Mouse (Mus musculus): ENCODE results near the gene Olfr13. TPM values are rescaled to one million over a fixed set of nuclear protein-coding genes. Genes with fewer than 3 reads are reported as not detected.
"Not testable (repeated sequence)": the region's sequence is repeated elsewhere in the genome, so short reads cannot be mapped to it uniquely, and the experiment has no call there.

Olfr13 gene
- not detected in 2 replicates for polyA plus RNA-seq (2015; fragmentation: Nextera tagmentation; extraction: Ambion mirVana)

DNA sequence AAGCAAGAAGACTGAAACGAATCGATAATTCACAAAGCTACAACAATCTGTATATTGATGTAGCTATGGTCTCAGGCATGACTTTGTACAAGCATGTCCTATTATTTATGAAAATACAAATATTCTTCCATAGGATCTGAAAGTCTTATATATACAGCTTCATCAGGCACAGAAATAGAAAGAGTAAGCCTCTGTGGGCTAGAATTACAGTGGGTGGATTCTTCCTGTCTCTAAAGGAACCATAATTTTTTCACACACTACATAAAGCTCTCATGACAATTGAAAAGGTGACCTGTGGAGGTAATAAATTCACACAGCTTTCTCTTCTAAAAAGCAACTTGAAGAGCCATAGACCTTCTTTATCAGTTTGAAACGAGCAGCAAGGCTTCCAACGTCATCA is at the start of gene Olfr13:
Gene Olfr13 (plus strand): TSS at position 301 of the 400 bp plus-strand sequence.
- 57% methylated on average over 4 of the region's 4 CpGs for WGBS
- no peak within 1 kb of the TSS for H3K4me3 ChIP-seq (replicated peaks; ENCODE audit: low read length)
- H3K27ac ChIP-seq (ENCODE audit: low read length), result no peak within 1 kb of the TSS
- ATAC-seq (ENCODE audit: insufficient read depth, low FRiP score), result no peak
- H3K36me3 ChIP-seq (ENCODE audit: control insufficient read depth, insufficient read depth, low read length), result no peaks in the 10 kb centered on the region
- no peak within 1 kb of the TSS for H3K9ac ChIP-seq (ENCODE audit: low read length)
- H3K27me3 ChIP-seq (ENCODE audit: control insufficient read depth, insufficient read depth, low read length), result no peaks in the 10 kb centered on the region
- H3K4me2 ChIP-seq (ENCODE audit: low read depth, low read length), result no peak within 1 kb of the TSS
- H3K4me1 ChIP-seq (ENCODE audit: control insufficient read depth, insufficient read depth, low read length), result no peaks in the 10 kb centered on the region
- no peaks in the 10 kb centered on the region for H3K9me3 ChIP-seq (replicated peaks; ENCODE audit: control insufficient read depth, low read length)

DNA sequence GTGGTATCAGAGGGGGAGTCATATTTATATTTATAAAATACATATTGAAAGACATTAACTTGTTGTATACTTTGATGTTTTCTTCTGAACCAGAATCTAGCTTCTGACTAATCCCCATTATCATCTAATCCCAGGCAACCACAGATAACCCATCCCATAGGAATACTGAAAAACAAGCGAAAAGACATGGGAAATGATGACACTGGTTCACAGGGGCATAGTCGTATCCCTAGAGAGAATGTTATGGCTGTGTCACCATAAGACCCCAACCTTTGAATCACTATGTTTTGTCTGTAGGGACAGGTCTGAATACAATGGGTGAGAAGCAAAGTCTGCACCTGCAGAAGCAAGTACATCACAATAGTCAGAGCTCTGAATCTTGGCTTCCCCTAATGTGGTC is 25.7 kb upstream of the Olfr13 start, which contains the start of gene Olfr237-ps1:
Gene Olfr237-ps1 (plus strand): TSS at position 301 of the 400 bp plus-strand sequence.
- H3K27ac ChIP-seq (ENCODE audit: low read length); ATAC-seq (ENCODE audit: insufficient read depth, low FRiP score); H3K27me3 ChIP-seq (ENCODE audit: control insufficient read depth, insufficient read depth, low read length); H3K36me3 ChIP-seq (ENCODE audit: control insufficient read depth, insufficient read depth, low read length); H3K4me3 ChIP-seq (replicated peaks; ENCODE audit: low read length); H3K4me2 ChIP-seq (ENCODE audit: low read depth, low read length); H3K4me1 ChIP-seq (ENCODE audit: control insufficient read depth, insufficient read depth, low read length); H3K9ac ChIP-seq (ENCODE audit: low read length); H3K9me3 ChIP-seq (replicated peaks; ENCODE audit: control insufficient read depth, low read length): not testable (repeated sequence)
- WGBS, result 89% methylated on average over 2 of the region's 2 CpGs

DNA sequence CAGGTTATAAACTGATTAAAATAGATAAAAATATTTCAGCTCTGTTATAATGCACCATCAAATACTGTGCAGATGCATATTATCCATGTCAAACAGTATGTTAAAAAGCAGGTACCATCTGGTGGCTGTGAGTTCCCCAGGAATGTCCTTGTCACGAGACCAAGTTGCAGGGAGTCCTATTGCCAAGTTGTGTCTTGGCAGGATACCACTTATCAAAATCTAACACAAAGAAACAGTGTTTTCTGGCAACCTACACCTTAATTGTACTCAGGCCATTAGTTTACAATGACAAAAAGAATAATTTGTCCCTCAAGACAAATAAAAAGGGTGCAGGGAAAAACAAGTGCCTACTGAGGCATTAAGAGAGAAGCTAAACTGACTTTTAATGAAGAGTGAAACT is 12.4 kb upstream of the Olfr13 start:
- no peaks in the 10 kb centered on the region for H3K4me1 ChIP-seq (ENCODE audit: control insufficient read depth, insufficient read depth, low read length)
- WGBS, result 58% methylated on average over 1 of the region's 1 CpGs
- H3K4me3 ChIP-seq (replicated peaks; ENCODE audit: low read length), result no peak overlapping the region
- H3K36me3 ChIP-seq (ENCODE audit: control insufficient read depth, insufficient read depth, low read length), result no peaks in the 10 kb centered on the region
- H3K27ac ChIP-seq (ENCODE audit: low read length), result no peak overlapping the region
- ATAC-seq (ENCODE audit: insufficient read depth, low FRiP score), result no peak
- H3K9ac ChIP-seq (ENCODE audit: low read length), result no peak overlapping the region
- H3K27me3 ChIP-seq (ENCODE audit: control insufficient read depth, insufficient read depth, low read length), result no peaks in the 10 kb centered on the region
- no peak overlapping the region for H3K4me2 ChIP-seq (ENCODE audit: low read depth, low read length)
- H3K9me3 ChIP-seq (replicated peaks; ENCODE audit: control insufficient read depth, low read length), result no peaks in the 10 kb centered on the region

DNA sequence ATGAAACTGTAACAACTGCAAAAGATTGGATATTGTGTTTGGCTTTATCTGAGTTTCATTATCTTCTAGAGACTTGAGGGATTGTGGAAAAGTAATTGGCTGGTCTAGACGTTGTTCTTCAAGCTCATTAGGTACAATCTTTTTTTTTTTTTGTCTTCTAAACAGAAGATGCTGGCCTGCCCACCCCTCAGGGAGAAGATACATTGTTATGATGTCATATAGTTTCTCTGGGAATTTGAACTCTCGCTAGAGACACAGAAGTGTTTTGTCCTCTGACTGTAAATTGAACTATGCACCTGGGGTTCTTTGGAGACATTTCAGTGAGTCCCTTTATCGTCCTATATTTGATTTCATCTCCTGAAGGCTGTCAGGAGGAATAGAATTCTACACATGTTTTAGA is 9.0 kb upstream of the Olfr13 start, which contains the start of gene Olfr437:
Gene Olfr437 (plus strand): TSS at position 301 of the 400 bp plus-strand sequence.
- no peaks in the 10 kb centered on the region for H3K4me1 ChIP-seq (ENCODE audit: control insufficient read depth, insufficient read depth, low read length)
- H3K27ac ChIP-seq (ENCODE audit: low read length), result no peak within 1 kb of the TSS
- H3K27me3 ChIP-seq (ENCODE audit: control insufficient read depth, insufficient read depth, low read length), result no peaks in the 10 kb centered on the region
- no peak within 1 kb of the TSS for H3K4me3 ChIP-seq (replicated peaks; ENCODE audit: low read length)
- ATAC-seq (ENCODE audit: insufficient read depth, low FRiP score), result no peak
- WGBS, result 64% methylated on average over 3 of the region's 3 CpGs
- no peak within 1 kb of the TSS for H3K9ac ChIP-seq (ENCODE audit: low read length)
- H3K9me3 ChIP-seq (replicated peaks; ENCODE audit: control insufficient read depth, low read length), result no peaks in the 10 kb centered on the region
- no peak within 1 kb of the TSS for H3K4me2 ChIP-seq (ENCODE audit: low read depth, low read length)
- H3K36me3 ChIP-seq (ENCODE audit: control insufficient read depth, insufficient read depth, low read length), result no peaks in the 10 kb centered on the region

DNA sequence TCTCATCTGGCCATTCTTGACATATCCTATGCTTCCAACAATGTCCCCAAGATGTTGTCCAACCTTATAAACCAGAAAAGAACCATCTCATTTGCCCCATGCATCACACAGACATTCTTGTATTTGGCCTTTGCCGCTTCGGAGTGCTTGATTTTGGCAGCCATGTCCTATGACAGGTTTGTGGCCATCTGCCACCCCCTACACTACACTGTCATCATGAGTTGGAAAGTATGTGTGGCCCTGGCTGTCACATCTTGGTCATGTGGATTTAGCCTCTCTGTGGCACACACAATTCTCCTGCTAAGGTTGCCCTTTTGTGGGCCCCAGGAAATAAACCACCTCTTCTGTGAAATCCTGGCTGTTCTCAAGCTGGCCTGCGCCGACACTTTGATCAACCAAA is 4.7 kb upstream of the Olfr13 start:
- Histone ChIP-seq H3K36me3 (ENCODE audit: control insufficient read depth, insufficient read depth, low read length) (no peaks in the 10 kb centered on the region), H3K4me3 (replicated peaks; ENCODE audit: low read length) (no peak overlapping the region), H3K9ac (ENCODE audit: low read length) (no peak overlapping the region), H3K27ac (ENCODE audit: low read length) (no peak overlapping the region), H3K9me3 (replicated peaks; ENCODE audit: control insufficient read depth, low read length) (no peaks in the 10 kb centered on the region), H3K27me3 (ENCODE audit: control insufficient read depth, insufficient read depth, low read length) (no peaks in the 10 kb centered on the region), H3K4me1 (ENCODE audit: control insufficient read depth, insufficient read depth, low read length) (no peaks in the 10 kb centered on the region), H3K4me2 (ENCODE audit: low read depth, low read length) (no peak overlapping the region)
- ATAC-seq (ENCODE audit: insufficient read depth, low FRiP score), result no peak
- WGBS, result 97% methylated on average over 4 of the region's 4 CpGs

DNA sequence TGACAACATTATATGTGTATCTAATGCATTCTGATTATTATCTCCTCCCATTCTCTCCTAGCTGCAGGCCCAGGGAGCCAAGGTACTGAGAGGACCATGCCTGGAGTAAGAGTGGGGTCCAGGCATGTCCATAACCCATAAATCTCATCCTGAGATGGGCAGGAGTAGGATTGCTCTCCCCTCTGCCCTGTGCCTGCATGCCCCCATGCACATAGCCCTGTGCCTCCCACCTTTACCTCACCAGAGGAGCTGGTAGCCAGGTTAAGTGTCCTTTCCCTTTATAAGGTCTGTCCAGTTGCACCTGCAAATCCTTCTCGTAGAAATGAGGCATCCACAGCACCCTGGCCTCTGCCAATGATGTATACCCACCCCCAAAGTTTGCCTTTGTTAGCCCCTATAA is 6.2 kb downstream of the Olfr13 start:
- H3K9me3 ChIP-seq (replicated peaks; ENCODE audit: control insufficient read depth, low read length), result no peaks in the 10 kb centered on the region
- WGBS, result 71% methylated on average over 1 of the region's 1 CpGs

DNA sequence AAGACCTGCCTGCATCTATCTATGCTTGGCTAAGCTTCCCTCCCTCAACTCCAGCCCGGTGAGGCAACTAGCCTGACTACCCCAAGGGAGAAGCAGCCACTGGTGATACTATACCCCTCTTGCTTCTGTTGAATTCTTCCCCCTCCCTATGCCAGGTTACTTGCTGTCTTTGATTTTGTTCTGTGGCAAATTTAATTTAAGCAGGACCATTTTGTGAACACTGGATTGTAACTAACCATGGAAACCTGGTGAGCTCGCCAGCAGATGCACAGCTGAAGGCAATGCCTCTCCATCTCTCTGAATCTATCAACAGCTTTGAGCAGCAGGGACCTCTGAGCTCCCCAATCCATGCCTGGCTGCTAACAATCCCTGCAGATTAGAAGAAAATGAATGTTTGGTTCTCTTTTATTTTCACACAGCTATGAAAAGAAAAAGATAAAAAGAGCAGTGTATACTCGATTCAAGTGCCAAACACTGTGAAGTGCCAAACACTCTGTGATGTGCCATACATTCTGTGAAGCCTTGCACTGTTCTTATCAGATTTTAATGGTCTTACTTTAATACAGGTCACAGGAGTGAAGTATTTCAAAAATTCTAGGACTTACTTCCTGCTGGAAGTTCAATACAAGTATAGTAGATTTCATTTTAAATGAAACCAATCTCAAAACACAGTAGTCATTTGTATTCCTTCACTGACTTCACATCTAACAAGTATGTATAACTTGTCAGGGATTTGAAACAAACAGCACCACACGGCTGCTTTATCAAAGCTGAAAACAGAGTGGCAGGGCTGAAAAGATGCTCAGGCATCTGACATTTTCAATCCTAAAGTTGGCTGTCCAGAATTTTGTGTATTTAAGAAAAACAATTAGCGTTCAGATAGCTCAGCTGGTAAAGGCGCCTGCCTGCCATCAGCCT is 6.9 kb downstream of the Olfr13 start:
- no peak overlapping the region for H3K4me2 ChIP-seq (ENCODE audit: low read depth, low read length)
- no peaks in the 10 kb centered on the region for H3K27me3 ChIP-seq (ENCODE audit: control insufficient read depth, insufficient read depth, low read length)
- no peaks in the 10 kb centered on the region for H3K36me3 ChIP-seq (ENCODE audit: control insufficient read depth, insufficient read depth, low read length)
- no peak for ATAC-seq (ENCODE audit: insufficient read depth, low FRiP score)
- H3K27ac ChIP-seq (ENCODE audit: low read length), result no peak overlapping the region
- WGBS, result 48% methylated on average over 6 of the region's 6 CpGs
- H3K9me3 ChIP-seq (replicated peaks; ENCODE audit: control insufficient read depth, low read length), result no peaks in the 10 kb centered on the region
- H3K4me1 ChIP-seq (ENCODE audit: control insufficient read depth, insufficient read depth, low read length), result no peaks in the 10 kb centered on the region
- H3K4me3 ChIP-seq (replicated peaks; ENCODE audit: low read length), result no peak overlapping the region
- H3K9ac ChIP-seq (ENCODE audit: low read length), result no peak overlapping the region

More for the DNA sequence above, 6.2 kb downstream of the Olfr13 start:
- H3K4me2 ChIP-seq (ENCODE audit: low read depth, low read length), result no peak overlapping the region
- no peaks in the 10 kb centered on the region for H3K4me1 ChIP-seq (ENCODE audit: control insufficient read depth, insufficient read depth, low read length)
- ATAC-seq (ENCODE audit: insufficient read depth, low FRiP score), result no peak
- no peaks in the 10 kb centered on the region for H3K27me3 ChIP-seq (ENCODE audit: control insufficient read depth, insufficient read depth, low read length)
- no peak overlapping the region for H3K4me3 ChIP-seq (replicated peaks; ENCODE audit: low read length)
- H3K36me3 ChIP-seq (ENCODE audit: control insufficient read depth, insufficient read depth, low read length), result no peaks in the 10 kb centered on the region
- no peak overlapping the region for H3K27ac ChIP-seq (ENCODE audit: low read length)
- H3K9ac ChIP-seq (ENCODE audit: low read length), result no peak overlapping the region

DNA sequence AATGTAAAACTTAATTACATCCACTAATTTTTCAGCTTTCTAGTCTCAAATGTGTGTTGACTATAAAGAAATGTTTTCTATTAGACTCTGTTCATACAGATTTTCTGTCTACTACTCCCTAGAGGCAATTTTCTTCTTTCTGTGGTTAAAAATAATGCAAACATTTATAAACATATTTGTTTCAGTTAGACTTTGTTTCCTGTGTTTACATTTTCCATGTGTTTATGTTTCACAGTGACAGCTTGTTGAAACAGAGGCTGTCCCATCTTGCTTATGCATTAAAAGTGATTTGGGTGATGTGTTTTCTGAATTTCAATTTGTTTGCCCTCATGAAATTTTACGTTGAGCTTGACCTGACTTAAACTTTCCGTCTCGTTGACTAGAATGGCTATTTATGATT is 19.0 kb downstream of the Olfr13 start:
- no peak for ATAC-seq (ENCODE audit: insufficient read depth, low FRiP score)
- WGBS, result 51% methylated on average over 3 of the region's 3 CpGs
- H3K4me3 ChIP-seq (replicated peaks; ENCODE audit: low read length), result no peak overlapping the region
- no peaks in the 10 kb centered on the region for H3K9me3 ChIP-seq (replicated peaks; ENCODE audit: control insufficient read depth, low read length)
- no peaks in the 10 kb centered on the region for H3K27me3 ChIP-seq (ENCODE audit: control insufficient read depth, insufficient read depth, low read length)
- no peak overlapping the region for H3K4me2 ChIP-seq (ENCODE audit: low read depth, low read length)
- H3K27ac ChIP-seq (ENCODE audit: low read length), result no peak overlapping the region
- no peaks in the 10 kb centered on the region for H3K4me1 ChIP-seq (ENCODE audit: control insufficient read depth, insufficient read depth, low read length)
- no peaks in the 10 kb centered on the region for H3K36me3 ChIP-seq (ENCODE audit: control insufficient read depth, insufficient read depth, low read length)
- no peak overlapping the region for H3K9ac ChIP-seq (ENCODE audit: low read length)

DNA sequence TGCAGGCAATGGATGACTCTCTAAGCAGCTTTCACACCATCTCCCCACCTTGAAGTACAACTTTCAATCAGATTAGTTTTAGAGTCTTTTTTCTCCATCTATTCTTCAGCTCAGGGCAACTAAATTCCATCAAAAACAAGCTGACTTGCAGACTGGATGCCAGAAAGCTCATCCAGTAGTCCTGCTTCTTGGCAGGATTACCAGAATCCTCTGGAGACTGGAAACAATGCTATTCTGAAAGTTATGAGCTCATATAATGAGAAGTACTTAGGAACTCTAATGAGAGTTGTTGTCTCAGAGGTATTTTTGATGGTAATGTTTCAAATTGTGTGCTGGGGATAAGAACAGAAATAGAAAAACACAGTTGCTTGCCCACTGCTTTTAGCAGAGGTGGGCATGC is 24.8 kb downstream of the Olfr13 start, which contains the start of gene Olfr435:
Gene Olfr435 (plus strand): TSS at position 366 of the 400 bp plus-strand sequence.
- ATAC-seq (ENCODE audit: insufficient read depth, low FRiP score), result no peak
- Histone ChIP-seq H3K4me1 (ENCODE audit: control insufficient read depth, insufficient read depth, low read length) (no peaks in the 10 kb centered on the region), H3K4me2 (ENCODE audit: low read depth, low read length) (no peak within 1 kb of the TSS), H3K9ac (ENCODE audit: low read length) (no peak within 1 kb of the TSS), H3K27ac (ENCODE audit: low read length) (no peak within 1 kb of the TSS), H3K36me3 (ENCODE audit: control insufficient read depth, insufficient read depth, low read length) (no peaks in the 10 kb centered on the region), H3K4me3 (replicated peaks; ENCODE audit: low read length) (no peak within 1 kb of the TSS), H3K27me3 (ENCODE audit: control insufficient read depth, insufficient read depth, low read length) (no peaks in the 10 kb centered on the region), H3K9me3 (replicated peaks; ENCODE audit: control insufficient read depth, low read length) (no peaks in the 10 kb centered on the region)
